Mouse (Mus musculus) urinary bladder, adult 18-20 months (tissue): ENCODE data around the gene Cyp4b1.
"Not testable (repeated sequence)": the region's sequence is repeated elsewhere in the genome, so short reads cannot be mapped to it uniquely, and the experiment has no call there.

Experiments used
- DNase-seq, 2 experiments: peaks; one replicate each; pipeline ENCODE4 v3.0.0; 2022; ENCODE audit warnings: low spot score in 2 of 2, mixed read lengths in 2 of 2

The Cyp4b1 gene

DNA sequence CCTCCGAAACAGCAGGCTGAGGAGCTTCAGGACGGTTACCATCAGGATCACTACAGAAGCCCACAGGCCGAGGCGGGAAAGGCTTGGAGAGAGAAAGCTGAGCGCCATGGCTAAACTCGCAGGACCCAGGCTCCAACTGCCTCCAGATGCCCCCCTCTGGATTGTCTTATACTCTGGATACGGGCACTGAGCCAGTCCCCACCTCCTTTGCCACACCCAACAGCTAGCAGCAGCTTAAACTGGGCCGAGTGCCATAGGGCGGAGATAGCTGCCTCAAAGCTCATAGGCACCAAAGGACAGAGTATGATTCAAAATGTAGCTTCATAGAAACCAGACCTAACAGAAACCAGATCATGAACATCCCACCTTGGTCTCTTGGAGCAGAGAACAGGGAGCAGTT, at the start of gene Cyp4b1:
Cyp4b1 (minus strand) TSS at position 144 of the 400 bp plus-strand sequence.
- DNase-seq = peak; percentile 21 to 23

DNA sequence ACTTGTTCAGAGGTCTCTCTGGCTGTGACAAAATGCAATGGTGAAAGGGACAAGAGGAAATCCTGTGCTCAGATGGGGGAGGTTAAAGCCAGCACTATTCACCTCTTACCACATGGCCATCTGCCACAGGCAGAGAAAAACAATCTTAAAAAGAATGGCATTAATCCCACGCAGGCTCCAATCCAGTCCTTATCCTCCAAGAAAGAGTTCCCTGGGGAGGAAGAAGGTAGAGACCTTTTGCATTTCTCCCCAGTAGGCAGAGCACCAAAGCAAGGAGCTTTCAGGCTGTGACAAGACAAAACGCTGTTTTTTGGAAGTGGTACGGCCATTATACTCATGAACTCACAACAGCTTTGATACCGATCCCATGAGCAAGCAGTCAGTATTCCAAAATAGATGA, 38.8 kb upstream of the Cyp4b1 start:
- DNase-seq = no peak

DNA sequence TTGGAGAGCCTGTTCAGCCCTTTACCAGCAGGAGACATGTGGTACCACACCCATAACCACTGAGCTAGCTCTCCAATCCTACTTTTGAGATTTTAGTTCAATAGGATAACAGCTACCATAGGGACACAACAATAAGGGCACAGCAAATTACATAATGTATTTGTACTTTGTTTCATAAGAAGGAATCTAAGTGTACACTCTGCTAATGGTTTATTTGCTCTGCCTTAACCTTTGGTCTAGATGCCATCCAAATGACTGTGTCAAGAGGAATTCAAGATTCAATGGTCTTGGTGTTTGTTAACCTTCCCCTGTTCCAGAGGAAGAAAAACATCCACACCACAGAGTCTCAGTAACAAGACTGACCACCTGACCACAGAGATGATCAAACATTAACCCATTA, 11.7 kb upstream of the Cyp4b1 start:
- DNase-seq = no peak

DNA sequence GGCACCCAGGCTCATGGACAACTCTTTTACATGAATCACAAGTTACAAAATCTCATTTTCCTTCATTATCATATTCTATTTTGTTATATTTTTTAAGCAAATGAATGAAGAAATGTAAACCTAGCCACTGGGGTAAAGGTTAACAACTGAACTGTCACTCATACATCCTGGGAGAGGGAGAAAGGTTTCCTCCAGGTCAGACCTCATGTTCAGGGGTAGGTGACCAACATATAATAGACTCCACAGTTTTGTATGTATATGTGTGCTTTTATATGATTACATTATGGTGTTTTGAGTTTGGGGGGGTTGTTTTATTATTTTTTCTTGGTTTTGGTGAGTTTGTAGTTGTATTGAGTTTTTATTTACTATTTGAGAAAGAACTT, 10.3 kb upstream of the Cyp4b1 start:
- no peak for DNase-seq

- peak in 1 of 2 experiments; percentile 21 for DNase-seq
Measured at GRCm38 (mm10) chr4:115657104-115657866, 9.8 kb upstream of the Cyp4b1 start.

DNA sequence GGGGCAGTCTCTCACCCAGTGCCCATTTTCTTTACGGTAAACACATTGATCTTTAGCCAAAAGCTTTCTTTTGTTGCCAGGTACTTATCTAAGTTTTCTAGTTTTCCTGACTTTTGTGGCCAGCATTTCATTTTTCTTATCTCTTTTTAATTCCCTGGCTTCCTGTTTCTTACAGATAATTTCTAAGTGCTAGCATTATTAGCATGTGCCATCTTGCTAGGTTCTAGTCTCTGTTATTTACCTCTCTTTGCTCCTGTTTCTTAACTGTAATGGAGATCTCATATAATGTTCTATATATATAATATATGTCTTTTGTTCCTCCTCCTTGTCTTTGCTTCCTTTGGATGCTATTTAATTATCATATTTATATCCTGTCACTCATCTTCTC, 9.0 kb upstream of the Cyp4b1 start:
- DNase-seq = not testable (repeated sequence)

DNA sequence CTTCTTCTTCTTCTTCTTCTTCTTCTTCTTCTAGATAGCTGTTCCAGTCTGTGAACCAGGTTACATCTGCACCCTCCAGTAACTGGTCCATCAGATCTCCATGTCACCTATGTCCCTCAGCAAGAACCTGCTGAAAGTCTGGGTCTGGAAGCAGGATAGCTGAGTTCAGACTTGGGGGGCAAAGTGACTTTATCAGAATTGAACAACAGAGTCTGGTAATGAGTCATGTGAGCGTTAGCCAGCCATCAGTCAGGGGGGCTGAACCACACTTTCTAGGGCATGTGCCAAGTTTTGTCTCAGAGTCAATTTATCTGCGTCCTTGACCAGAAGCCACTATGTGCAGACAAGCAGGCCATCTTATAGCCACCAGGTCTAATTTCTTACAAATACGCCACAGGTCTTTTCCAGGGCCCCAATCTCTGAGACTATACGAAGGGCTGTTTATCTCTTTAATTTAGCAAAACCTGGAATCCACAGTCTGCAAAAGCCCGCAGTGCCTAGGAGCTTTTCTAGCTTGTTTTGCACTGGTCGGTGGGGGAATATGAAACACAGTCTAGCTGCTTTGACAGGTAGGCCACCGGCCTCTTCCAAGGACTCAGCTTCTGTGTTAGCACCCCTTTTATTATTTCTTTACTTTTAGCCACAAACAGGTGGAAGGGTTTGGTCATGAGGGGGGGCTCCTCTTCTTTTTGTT, 8.5 kb upstream of the Cyp4b1 start:
- DNase-seq = not testable (repeated sequence)

DNA sequence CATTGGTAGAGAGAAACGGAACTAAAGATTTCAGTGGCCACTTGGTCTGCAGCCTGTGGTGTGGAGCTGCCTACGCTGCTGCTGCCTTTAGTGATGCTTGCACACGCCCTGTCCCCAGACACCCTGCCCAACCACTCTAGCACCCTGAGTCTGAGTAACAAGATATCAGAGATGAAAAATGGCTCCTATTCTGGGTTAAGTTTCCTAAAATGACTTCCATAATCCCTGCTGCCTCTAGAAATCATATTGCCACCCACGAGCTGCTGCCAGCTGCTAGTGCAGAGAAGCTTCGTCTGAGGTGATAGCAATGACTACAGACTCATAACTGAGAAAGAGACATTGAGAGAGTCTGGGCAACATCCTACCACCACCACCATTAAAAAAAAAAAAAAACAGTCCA, 3.3 kb upstream of the Cyp4b1 start:
- no peak for DNase-seq

DNA sequence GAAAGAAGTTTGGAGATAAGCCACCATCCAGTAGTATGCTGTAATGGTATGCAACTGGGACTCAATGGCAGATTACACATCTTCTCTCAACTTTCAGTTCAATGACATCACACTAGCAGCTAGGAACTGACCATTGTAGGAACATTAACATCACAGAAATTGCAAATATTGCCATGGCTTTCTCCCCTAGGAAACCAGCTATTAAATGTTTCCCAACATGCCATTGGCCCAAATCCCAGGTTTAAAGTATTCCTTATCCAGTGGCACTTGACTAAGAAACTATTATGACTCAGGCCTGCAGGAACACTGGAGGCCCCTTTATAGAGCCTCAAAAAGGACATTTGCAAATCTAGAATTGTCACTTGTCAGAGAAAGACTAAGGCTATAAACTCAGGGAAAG, 1.8 kb upstream of the Cyp4b1 start:
- no peak for DNase-seq

DNA sequence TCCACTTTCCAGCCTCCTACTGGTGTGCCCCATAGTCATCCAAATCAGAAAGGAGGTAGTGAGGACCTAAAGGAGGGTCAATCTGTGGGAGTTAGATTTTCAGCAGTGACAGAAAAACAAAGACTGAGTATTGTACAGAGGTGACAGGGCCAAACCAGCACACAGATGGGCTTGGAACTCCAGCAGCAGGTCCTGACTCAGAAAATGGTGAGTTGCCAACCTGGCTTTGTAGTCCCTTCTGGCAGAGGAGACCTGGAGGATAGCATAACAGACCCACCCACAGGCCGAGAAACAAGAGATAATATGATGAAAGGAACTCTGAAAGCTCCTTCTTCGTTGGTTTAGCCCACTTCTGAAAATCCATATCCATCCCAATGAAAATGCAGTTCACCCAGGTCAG, 1.2 kb upstream of the Cyp4b1 start:
- DNase-seq = no peak

- no peak for DNase-seq
Measured at GRCm38 (mm10) chr4:115645371-115645770, 2.2 kb downstream of the Cyp4b1 start.

- no peak for DNase-seq
Measured at GRCm38 (mm10) chr4:115642967-115643754, 4.4 kb downstream of the Cyp4b1 start.

GRCm38 (mm10) chr4:115625560-115625959, 22.0 kb downstream of the Cyp4b1 start:
- not testable (repeated sequence) for DNase-seq

- no peak for DNase-seq
Measured at GRCm38 (mm10) chr4:115614005-115614404, 33.5 kb downstream of the Cyp4b1 start.

- DNase-seq = not testable (repeated sequence)
Measured at GRCm38 (mm10) chr4:115600611-115601010, 46.9 kb downstream of the Cyp4b1 start, which contains the start of gene Cyp4a32. Gene Cyp4a32, plus strand, starts transcription at chr4:115600969.

DNA sequence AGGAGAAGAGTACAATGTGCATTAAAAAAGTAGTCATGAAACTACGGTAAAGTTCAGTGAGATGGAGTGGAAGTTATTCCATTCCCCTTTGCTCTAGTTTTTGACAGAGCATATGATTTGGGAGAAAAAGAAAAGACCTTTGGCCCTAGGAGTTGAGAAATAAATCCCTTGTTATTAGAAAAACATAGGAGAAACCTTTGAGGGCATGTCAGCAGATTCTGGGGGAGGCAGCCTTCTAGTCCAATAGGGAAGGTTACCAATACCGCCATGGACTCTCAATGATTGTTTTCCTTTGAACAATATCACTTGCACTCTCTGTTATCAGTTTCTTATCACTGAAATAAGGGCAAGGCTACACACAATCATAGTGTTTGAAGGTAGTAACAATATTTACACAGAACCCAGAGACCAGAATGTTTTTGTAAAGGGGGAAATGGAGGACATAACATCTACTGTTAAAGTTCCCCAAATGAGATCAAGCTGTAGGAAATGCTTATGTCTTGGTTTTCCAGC, 50.6 kb downstream of the Cyp4b1 start:
- DNase-seq = no peak

- DNase-seq = no peak
Measured at GRCm38 (mm10) chr4:115596357-115596756, 51.2 kb downstream of the Cyp4b1 start.

GRCm38 (mm10) chr4:115583036-115583435, 64.5 kb downstream of the Cyp4b1 start:
- no peak for DNase-seq

GRCm38 (mm10) chr4:115575776-115576175, 71.7 kb downstream of the Cyp4b1 start:
- no peak for DNase-seq

DNA sequence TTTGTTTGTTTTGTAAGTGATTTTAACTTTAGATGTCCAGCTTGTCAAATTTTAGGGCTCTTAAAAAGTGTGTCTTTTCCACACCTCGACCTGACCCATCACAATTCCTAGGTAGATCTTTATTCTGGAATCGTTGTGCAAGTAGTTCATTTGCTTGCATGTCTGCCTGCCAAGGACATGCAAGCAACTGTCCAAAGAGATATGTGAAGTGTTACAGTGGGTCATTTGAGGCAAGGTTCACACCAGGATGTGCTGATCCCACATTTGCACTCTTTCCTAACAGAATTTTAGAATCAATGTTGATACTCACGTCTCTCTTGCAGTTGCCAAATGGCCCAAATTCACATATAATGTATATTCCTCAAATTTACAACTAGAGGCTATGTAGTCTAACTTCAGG, 72.3 kb downstream of the Cyp4b1 start:
- no peak for DNase-seq
